Mouse (Mus musculus) midbrain, postnatal 0 days (tissue): Measurements from ENCODE around the gene Polg2. TPM values are rescaled to one million over a fixed set of nuclear protein-coding genes. Genes with fewer than 3 reads are reported as not detected.
A peak's percentile ranks its signal among the peaks of the same experiment; 100 is the strongest.

Experiments used
- ATAC-seq: fragments of 200-750 bp; cut with Nextera tagmentation; 2 replicates; pipeline ENCODE4 v1.8.0; 2017; ENCODE audit warnings: moderate number of reproducible peaks, mild to moderate bottlenecking, moderate TSS enrichment, moderate library complexity; ENCODE audit not compliant: low FRiP score
- DNase-seq: peaks from one replicate; pipeline ENCODE4 v3.0.0-alpha.2; 2015; ENCODE audit warnings: low spot score
- H3K27ac ChIP-seq: fragments of 300-500 bp; sonication (generic); 2 replicates; pipeline ENCODE4 v1.5.1; 2014; ENCODE audit warnings: low read depth, mild to moderate bottlenecking, low read length, mixed read lengths
- H3K27me3 ChIP-seq: fragments of 300-500 bp; sonication (generic); 2 replicates; pipeline ENCODE4 v1.6.1; 2014; ENCODE audit warnings: low read length, control low read depth, mixed read lengths; ENCODE audit not compliant: insufficient read depth
- H3K36me3 ChIP-seq: fragments of 300-500 bp; sonication (generic); 2 replicates; pipeline ENCODE4 v1.6.1; 2014; ENCODE audit warnings: low read length, control low read depth, mixed read lengths; ENCODE audit not compliant: insufficient read depth
- H3K4me1 ChIP-seq: fragments of 300-500 bp; sonication (generic); 2 replicates; pipeline ENCODE4 v1.6.1; 2014; ENCODE audit warnings: mild to moderate bottlenecking, control low read depth, antibody characterized with exemption, low read length, mixed read lengths; ENCODE audit not compliant: insufficient read depth
- H3K4me2 ChIP-seq: fragments of 300-500 bp; sonication (generic); 2 replicates; pipeline ENCODE4 v1.6.1; 2014; ENCODE audit warnings: low read depth, mild to moderate bottlenecking, low read length, mixed read lengths; ENCODE audit not compliant: poor library complexity, severe bottlenecking
- H3K4me3 ChIP-seq: fragments of 300-500 bp; sonication (generic); 2 replicates; pipeline ENCODE4 v1.5.1; 2014; ENCODE audit warnings: low read depth, mild to moderate bottlenecking, low read length, moderate library complexity
- H3K9ac ChIP-seq: fragments of 300-500 bp; sonication (generic); replicated peaks from 2 replicates; pipeline ENCODE4 v1.6.1; 2014; ENCODE audit warnings: mild to moderate bottlenecking, low read length, moderate library complexity, mixed read lengths; ENCODE audit not compliant: poor library complexity, severe bottlenecking
- H3K9me3 ChIP-seq: fragments of 300-500 bp; sonication (generic); 2 replicates; pipeline ENCODE4 v1.6.1; 2016; ENCODE audit warnings: low read length, control low read depth
- CTCF ChIP-seq: IDR thresholded peaks from 2 replicates; pipeline ENCODE4 v1.5.1; 2016; ENCODE audit warnings: antibody characterized with exemption, mild to moderate bottlenecking
- WGBS: fragments of 180-500 bp; shearing (Covaris S2); extraction: QIAGEN DNeasy Blood & Tissue Kit; methylation state at CpG from one replicate; pipeline ENCODE4 v1.1.7; 2014; 5-methylcytosine and 5-hydroxymethylcytosine counted together
- microRNA-seq: library from miRNA; unstranded; fragments of <30 nt; microRNA quantifications from one replicate; pipeline ENCODE4, GENCODE M21; 2016; ENCODE audit warnings: borderline number of aligned reads
- polyA plus RNA-seq: library from polyadenylated mRNA; unstranded; fragments of >200 nt; fragmentation: Nextera tagmentation; extraction: Ambion mirVana; gene quantifications from 2 replicates; pipeline ENCODE4 v1.2.1, GENCODE M21; 2015
- total RNA-seq: library from RNA; depleted of rRNA; stranded (reverse); fragments of >200 nt; gene quantifications from 2 replicates; pipeline ENCODE4 v1.2.3, GENCODE M21; 2014; rRNA removed

Gene Polg2
- total and polyA plus RNA-seq, 2 experiments from 2014 or later: 6.6 to 10.5 TPM

DNA sequence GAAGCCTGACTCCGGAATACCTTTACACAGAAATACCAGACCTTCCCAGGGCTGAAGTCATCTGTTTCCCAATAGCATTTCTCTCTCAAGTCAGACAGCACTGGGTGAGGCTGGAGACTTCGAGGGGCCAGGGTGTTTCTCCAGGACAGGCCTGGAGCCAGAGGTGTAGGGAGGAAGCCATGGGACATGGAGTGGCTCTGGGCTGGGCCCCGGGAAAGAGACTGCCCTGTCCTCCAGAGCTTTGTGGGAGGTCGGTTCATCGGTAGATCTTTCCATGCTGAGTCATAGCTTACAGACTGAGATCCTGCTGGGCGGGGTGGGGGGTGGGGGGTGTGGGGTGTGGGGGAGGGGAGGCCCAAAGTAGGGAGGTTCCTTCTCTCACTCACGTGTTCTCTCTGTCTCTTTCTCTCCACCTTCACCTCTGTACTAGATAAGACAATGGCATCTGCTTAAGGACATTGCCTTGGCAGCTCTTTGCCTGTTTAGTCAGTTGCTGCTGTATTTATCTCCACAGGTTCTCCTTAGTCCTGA lies 56.4 kb downstream of the Polg2 start:
- no peaks in the 10 kb centered on the region for H3K27me3 ChIP-seq
- no peak overlapping the region for H3K27ac ChIP-seq
- no peak overlapping the region for H3K4me3 ChIP-seq
- no peaks in the 10 kb centered on the region for H3K9me3 ChIP-seq
- no peak overlapping the region for H3K4me2 ChIP-seq
- H3K36me3 ChIP-seq: no peaks in the 10 kb centered on the region
- ATAC-seq (no peak), DNase-seq (no peak)
- no peaks in the 10 kb centered on the region for H3K4me1 ChIP-seq
- TF ChIP-seq CTCF: no peak
- WGBS: 29% methylated on average over 7 of the region's 7 CpGs
- H3K9ac ChIP-seq: no peak overlapping the region

DNA sequence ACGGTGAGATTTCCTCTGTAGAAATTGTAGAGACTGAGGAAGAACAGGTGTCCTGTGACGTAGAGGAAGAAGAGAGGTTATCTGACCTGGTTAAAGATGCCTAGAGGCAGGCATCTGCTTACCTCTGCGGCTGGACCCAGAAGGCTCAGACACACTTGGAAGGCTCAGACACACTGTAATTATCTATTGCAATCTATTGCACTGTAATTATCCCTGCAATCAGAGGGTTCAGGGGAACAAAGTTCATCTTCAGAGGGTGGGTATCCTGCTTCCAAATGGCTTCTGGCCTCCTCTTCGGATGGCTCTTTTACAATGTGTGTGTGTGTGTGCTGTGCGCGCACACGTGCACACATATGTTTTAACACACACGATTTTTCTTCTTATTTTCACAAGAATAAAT lies 59.0 kb downstream of the Polg2 start:
- Histone ChIP-seq H3K4me3 (no peak overlapping the region), H3K27me3 (no peaks in the 10 kb centered on the region), H3K4me1 (no peaks in the 10 kb centered on the region), H3K27ac (no peak overlapping the region), H3K9ac (no peak overlapping the region), H3K9me3 (no peaks in the 10 kb centered on the region), H3K36me3 (no peaks in the 10 kb centered on the region), H3K4me2 (no peak overlapping the region)
- 92% methylated on average over 8 of the region's 8 CpGs for WGBS
- DNase-seq: no peak
- TF ChIP-seq CTCF: no peak
- no peak for ATAC-seq

Small RNAs within 50 kb of the gene (microRNA-seq; reads per million reads assigned to microRNA genes)
- not detected for gene Gm25994
- gene Mir3064: 12.4 reads per million, percentile 23 among the genes with 10 or more reads in this experiment

Other genes starting within 250 kb of the Polg2 start
- gene Tex2, start 166.1 kb downstream of the Polg2 start, total RNA-seq: 69.5 and 73.3 TPM in 2 replicates
- 33.1 and 36.3 TPM in 2 replicates for gene Tex2, start 166.1 kb downstream of the Polg2 start, polyA plus RNA-seq
- gene Pecam1, start 28.9 kb downstream of the Polg2 start, total RNA-seq: 17.5 and 18.1 TPM in 2 replicates
- gene Pecam1, start 28.9 kb downstream of the Polg2 start, polyA plus RNA-seq: 9.8 and 11.1 TPM in 2 replicates
- gene Milr1, start 28.3 kb downstream of the Polg2 start, total RNA-seq: 0.66 TPM in 1 of 2 replicates, not detected in the other
- 0.37 and 0.82 TPM in 2 replicates for gene Milr1, start 28.3 kb downstream of the Polg2 start, polyA plus RNA-seq
- gene Ddx5, start 9.6 kb upstream of the Polg2 start, total RNA-seq: 408 and 459 TPM in 2 replicates
- gene Ddx5, start 9.6 kb upstream of the Polg2 start, polyA plus RNA-seq: 260 and 301 TPM in 2 replicates
- 6.0 and 13.3 TPM in 2 replicates for gene Cep95, start 9.7 kb upstream of the Polg2 start, total RNA-seq
- 6.0 and 7.9 TPM in 2 replicates for gene Cep95, start 9.7 kb upstream of the Polg2 start, polyA plus RNA-seq
- 33.9 and 41.3 TPM in 2 replicates for gene Smurf2, start 141.2 kb upstream of the Polg2 start, total RNA-seq
- gene Smurf2, start 141.2 kb upstream of the Polg2 start, polyA plus RNA-seq: 7.8 TPM in 2 replicates
- 73.1 and 82.8 TPM in 2 replicates for gene Kpna2, start 220.0 kb upstream of the Polg2 start, total RNA-seq
- 92.7 TPM in 2 replicates for gene Kpna2, start 220.0 kb upstream of the Polg2 start, polyA plus RNA-seq
- gene 1810010H24Rik, start 246.1 kb upstream of the Polg2 start, total RNA-seq: 11.0 and 15.6 TPM in 2 replicates
- gene 1810010H24Rik, start 246.1 kb upstream of the Polg2 start, polyA plus RNA-seq: 10.9 and 11.5 TPM in 2 replicates